Mouse (Mus musculus) heart, embryonic 15.5 days (tissue): ENCODE data around the gene Dap. TPM values are rescaled to one million over a fixed set of nuclear protein-coding genes. Genes with fewer than 3 reads are reported as not detected.

ENCODE experiments used
- ATAC-seq: fragments of 200-750 bp; cut with Nextera tagmentation; replicated peaks from 2 replicates; pipeline ENCODE4 v1.8.0; 2017; ENCODE audit warnings: low read depth, moderate TSS enrichment; ENCODE audit not compliant: insufficient number of reproducible peaks, insufficient read depth, low FRiP score
- H3K27ac ChIP-seq: fragments of 300-500 bp; sonication (generic); 2 replicates; pipeline ENCODE4 v1.5.1; 2015; ENCODE audit warnings: mild to moderate bottlenecking, inconsistent platforms
- H3K27me3 ChIP-seq: fragments of 300-500 bp; sonication (generic); 2 replicates; pipeline ENCODE4 v1.6.1; 2015; ENCODE audit warnings: inconsistent platforms
- H3K36me3 ChIP-seq: fragments of 300-500 bp; sonication (generic); 2 replicates; pipeline ENCODE4 v1.6.1; 2015; ENCODE audit warnings: mild to moderate bottlenecking, inconsistent platforms
- H3K4me1 ChIP-seq: fragments of 300-500 bp; sonication (generic); replicated peaks from 2 replicates; pipeline ENCODE4 v1.6.1; 2015; ENCODE audit warnings: inconsistent platforms
- H3K4me2 ChIP-seq: fragments of 300-500 bp; sonication (generic); 2 replicates; pipeline ENCODE4 v1.6.1; 2015; ENCODE audit warnings: inconsistent platforms, mild to moderate bottlenecking, moderate library complexity
- H3K4me3 ChIP-seq: fragments of 300-500 bp; sonication (generic); 2 replicates; pipeline ENCODE4 v1.5.1; 2015; ENCODE audit warnings: mild to moderate bottlenecking, inconsistent platforms
- H3K9ac ChIP-seq: fragments of 300-500 bp; sonication (generic); 2 replicates; pipeline ENCODE4 v1.6.1; 2015; ENCODE audit warnings: mild to moderate bottlenecking, inconsistent platforms
- H3K9me3 ChIP-seq: fragments of 300-500 bp; sonication (generic); replicated peaks from 2 replicates; pipeline ENCODE4 v1.6.1; 2016; ENCODE audit warnings: inconsistent platforms
- WGBS: fragments of 180-500 bp; shearing (Covaris S2); methylation state at CpG from one replicate; pipeline ENCODE4 v1.1.7; 2015; ENCODE audit warnings: mixed read lengths; 5-methylcytosine and 5-hydroxymethylcytosine counted together
- polyA plus RNA-seq: library from polyadenylated mRNA; unstranded; fragments of >200 nt; fragmentation: Nextera tagmentation; extraction: Ambion mirVana; gene quantifications from 2 replicates; pipeline ENCODE4 v1.2.1, GENCODE M21; 2015

Dap gene
- polyA plus RNA-seq, result 51.6 and 52.8 TPM in 2 replicates

- no peaks in the 10 kb centered on the region for H3K27me3 ChIP-seq
- no peaks in the 10 kb centered on the region for H3K36me3 ChIP-seq
- peak within 1 kb of the TSS; percentile 82 for H3K4me2 ChIP-seq
- peak; percentile 99 for ATAC-seq
- H3K4me3 ChIP-seq, result peak within 1 kb of the TSS; percentile 86
- H3K9ac ChIP-seq, result peak within 1 kb of the TSS; percentile 95
- H3K9me3 ChIP-seq, result no peaks in the 10 kb centered on the region
- peak within 1 kb of the TSS; percentile 84 for H3K27ac ChIP-seq
- peaks cover 16% of the 10 kb centered on the region; the same call in 1 of the 2 replicates for H3K4me1 ChIP-seq
- WGBS, result under 1% methylated on average over 67 of the region's 67 CpGs
Observed at GRCm38 (mm10) chr15:31224135-31224761, at the start of gene Dap. Dap (plus strand) TSS chr15:31224314.

- no peaks in the 10 kb centered on the region for H3K27me3 ChIP-seq
- no peaks in the 10 kb centered on the region for H3K4me1 ChIP-seq
- H3K9me3 ChIP-seq, result no peaks in the 10 kb centered on the region
- H3K4me2 ChIP-seq, result no peak overlapping the region
- 52% methylated on average over 8 of the region's 8 CpGs for WGBS
- no peaks in the 10 kb centered on the region for H3K36me3 ChIP-seq
- no peak overlapping the region for H3K27ac ChIP-seq
- no peak overlapping the region for H3K4me3 ChIP-seq
- no peak for ATAC-seq
- H3K9ac ChIP-seq, result no peak overlapping the region
Observed at GRCm38 (mm10) chr15:31176566-31176965, 47.5 kb upstream of the Dap start.

- no peak overlapping the region for H3K4me3 ChIP-seq
- H3K36me3 ChIP-seq, result no peaks in the 10 kb centered on the region
- WGBS, result 57% methylated on average over 12 of the region's 12 CpGs
- H3K27ac ChIP-seq, result no peak overlapping the region
- ATAC-seq, result no peak
- H3K9ac ChIP-seq, result no peak overlapping the region
- H3K9me3 ChIP-seq, result no peaks in the 10 kb centered on the region
- no peaks in the 10 kb centered on the region for H3K27me3 ChIP-seq
- no peaks in the 10 kb centered on the region for H3K4me1 ChIP-seq
- no peak overlapping the region for H3K4me2 ChIP-seq
Observed at GRCm38 (mm10) chr15:31184651-31185443, 39.3 kb upstream of the Dap start.

- Histone ChIP-seq H3K27ac (no peak overlapping the region), H3K36me3 (no peaks in the 10 kb centered on the region), H3K4me3 (no peak overlapping the region), H3K4me1 (no peaks in the 10 kb centered on the region), H3K9me3 (no peaks in the 10 kb centered on the region), H3K4me2 (no peak overlapping the region), H3K27me3 (no peaks in the 10 kb centered on the region), H3K9ac (no peak overlapping the region)
- WGBS, result 83% methylated on average over 5 of the region's 5 CpGs
- ATAC-seq, result no peak
Observed at GRCm38 (mm10) chr15:31185506-31185905, 38.6 kb upstream of the Dap start.

- ATAC-seq, result no peak
- no peak overlapping the region for H3K4me3 ChIP-seq
- H3K4me1 ChIP-seq, result no peaks in the 10 kb centered on the region
- no peaks in the 10 kb centered on the region for H3K27me3 ChIP-seq
- no peaks in the 10 kb centered on the region for H3K36me3 ChIP-seq
- H3K27ac ChIP-seq, result peak overlapping the region; percentile 45; the same call in 1 of the 2 replicates
- no peak overlapping the region for H3K9ac ChIP-seq
- no peak overlapping the region for H3K4me2 ChIP-seq
- 72% methylated on average over 6 of the region's 6 CpGs for WGBS
- H3K9me3 ChIP-seq, result no peaks in the 10 kb centered on the region
Observed at GRCm38 (mm10) chr15:31186371-31186901, 37.7 kb upstream of the Dap start.

- Histone ChIP-seq H3K27me3 (no peaks in the 10 kb centered on the region), H3K27ac (no peak overlapping the region), H3K36me3 (no peaks in the 10 kb centered on the region), H3K4me3 (no peak overlapping the region), H3K4me1 (no peaks in the 10 kb centered on the region), H3K9ac (no peak overlapping the region), H3K4me2 (no peak overlapping the region), H3K9me3 (no peaks in the 10 kb centered on the region)
- WGBS, result 87% methylated on average over 1 of the region's 1 CpGs
- ATAC-seq, result no peak
Observed at GRCm38 (mm10) chr15:31192563-31192962, 31.6 kb upstream of the Dap start.

- Histone ChIP-seq H3K4me3 (no peak overlapping the region), H3K9me3 (no peaks in the 10 kb centered on the region), H3K27me3 (no peaks in the 10 kb centered on the region), H3K27ac (no peak overlapping the region), H3K4me2 (no peak overlapping the region), H3K36me3 (no peaks in the 10 kb centered on the region), H3K4me1 (no peaks in the 10 kb centered on the region), H3K9ac (no peak overlapping the region)
- 69% methylated on average over 6 of the region's 6 CpGs for WGBS
- ATAC-seq, result no peak
Observed at GRCm38 (mm10) chr15:31195776-31196175, 28.3 kb upstream of the Dap start.

GRCm38 (mm10) chr15:31207346-31208093 is 16.6 kb upstream of the Dap start:
- H3K4me2 ChIP-seq, result no peak overlapping the region
- no peak overlapping the region for H3K9ac ChIP-seq
- 77% methylated on average over 9 of the region's 9 CpGs for WGBS
- no peak overlapping the region for H3K27ac ChIP-seq
- H3K9me3 ChIP-seq, result no peaks in the 10 kb centered on the region
- peaks cover 5% of the 10 kb centered on the region for H3K4me1 ChIP-seq
- no peak for ATAC-seq
- H3K27me3 ChIP-seq, result no peaks in the 10 kb centered on the region
- no peaks in the 10 kb centered on the region for H3K36me3 ChIP-seq
- no peak overlapping the region for H3K4me3 ChIP-seq

- 49% methylated on average over 7 of the region's 7 CpGs for WGBS
- H3K27ac ChIP-seq, result no peak overlapping the region
Observed at GRCm38 (mm10) chr15:31211910-31212309, 12.2 kb upstream of the Dap start.

GRCm38 (mm10) chr15:31213619-31214270 is 10.4 kb upstream of the Dap start:
- no peaks in the 10 kb centered on the region for H3K9me3 ChIP-seq
- H3K27me3 ChIP-seq, result no peaks in the 10 kb centered on the region
- no peak overlapping the region for H3K4me2 ChIP-seq
- no peak overlapping the region for H3K4me3 ChIP-seq
- no peak overlapping the region for H3K27ac ChIP-seq
- 76% methylated on average over 3 of the region's 3 CpGs for WGBS
- no peaks in the 10 kb centered on the region for H3K36me3 ChIP-seq
- peaks cover 5% of the 10 kb centered on the region for H3K4me1 ChIP-seq
- no peak overlapping the region for H3K9ac ChIP-seq
- ATAC-seq, result no peak

More at GRCm38 (mm10) chr15:31211910-31212309, 12.2 kb upstream of the Dap start:
- no peaks in the 10 kb centered on the region for H3K36me3 ChIP-seq
- no peaks in the 10 kb centered on the region for H3K9me3 ChIP-seq
- H3K9ac ChIP-seq, result no peak overlapping the region
- H3K4me3 ChIP-seq, result no peak overlapping the region
- no peak overlapping the region for H3K4me2 ChIP-seq
- no peak; the same call in 1 of the 2 replicates for ATAC-seq
- no peaks in the 10 kb centered on the region for H3K27me3 ChIP-seq
- H3K4me1 ChIP-seq, result peaks cover 5% of the 10 kb centered on the region

- 72% methylated on average over 6 of the region's 6 CpGs for WGBS
- no peak for ATAC-seq
Observed at GRCm38 (mm10) chr15:31222216-31222615, 1.9 kb upstream of the Dap start.

More at GRCm38 (mm10) chr15:31222216-31222615, 1.9 kb upstream of the Dap start:
- no peak overlapping the region for H3K4me2 ChIP-seq
- no peaks in the 10 kb centered on the region for H3K27me3 ChIP-seq
- peaks cover 8% of the 10 kb centered on the region; the same call in 1 of the 2 replicates for H3K4me1 ChIP-seq
- no peak overlapping the region for H3K4me3 ChIP-seq
- H3K9ac ChIP-seq, result no peak overlapping the region
- no peak overlapping the region for H3K27ac ChIP-seq
- H3K36me3 ChIP-seq, result no peaks in the 10 kb centered on the region
- no peaks in the 10 kb centered on the region for H3K9me3 ChIP-seq
